Comparison of ENCODE assay signal across 8 mouse cellular contexts in the genomic region with DNA sequence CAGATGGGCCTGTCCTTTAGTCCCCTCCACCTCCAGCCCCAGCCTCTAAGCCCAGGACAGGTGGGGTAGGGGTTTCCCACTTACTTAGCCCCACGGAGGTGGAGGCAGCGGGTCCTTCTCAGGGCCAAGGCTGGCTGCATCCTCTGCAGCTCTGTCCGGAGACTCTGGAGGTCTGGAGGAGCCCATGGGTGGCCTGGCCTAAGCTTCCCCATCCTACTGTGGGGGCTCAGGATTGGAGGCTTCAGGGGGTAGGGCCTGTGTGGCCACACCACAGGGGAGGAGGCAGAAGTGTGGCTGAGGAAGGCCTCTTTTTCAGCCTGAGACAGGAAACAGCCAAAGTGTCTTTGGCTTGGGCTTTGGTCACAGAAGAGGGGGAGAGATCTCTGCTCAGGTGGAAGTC. TPM values are rescaled to one million over a fixed set of nuclear protein-coding genes. Genes with fewer than 3 reads are reported as not detected.
A peak's percentile ranks its signal among the peaks of the same experiment; 100 is the strongest.
DNase-seq lines count a peak whose midpoint lies in the region; ATAC-seq and TF ChIP-seq lines count a peak whose summit lies in the region.

No protein-coding gene starts in this region.

- peak overlapping the region; percentile 26 to 59 (median 54) for H3K4me3 ChIP-seq in CH12.LX (replicated peaks in 1 of 3; ENCODE audit: low read depth in 2 of 3, low read length in 2 of 3, poor library complexity in 1 of 3)
- H3K4me3 ChIP-seq in heart, embryonic 15.5 days, result peak overlapping the region; percentile 26
- H3K4me3 ChIP-seq in midbrain, embryonic 11.5 days (ENCODE audit: low read depth, low read length), result no peak overlapping the region

- H3K4me2 ChIP-seq in CH12.LX (ENCODE audit: insufficient read depth, low read depth, poor library complexity, severe bottlenecking), result peak overlapping the region; percentile 27; the same call in 1 of the 2 replicates
- peak overlapping the region; percentile 79 for H3K4me2 ChIP-seq in heart, embryonic 15.5 days
- no peak overlapping the region for H3K4me2 ChIP-seq in midbrain, embryonic 11.5 days

- DNase-seq in adrenal gland, adult 2 months, result peak; percentile 26
- DNase-seq in adrenal gland, postnatal 4 days (ENCODE audit: low spot score in 2 of 2), result no peak
- peak; percentile 55 for DNase-seq in CH12.LX (ENCODE audit: extremely low read depth)
- DNase-seq in lung, postnatal 10 days, result peak; percentile 73
- no peak for DNase-seq in cerebellum, postnatal 4 days (ENCODE audit: low spot score in 2 of 2)
- DNase-seq in midbrain, embryonic 11.5 days (ENCODE audit: low spot score, missing footprints), result no peak

- dilution Hi-C loops in CH12.LX (cut with MboI; ENCODE audit: extremely low pct_ligation_motif_present, extremely low pct_unique_long_range_greater_than_20kb, low sequenced_read_pairs), result no loop called here

- no peaks in the 10 kb centered on the region for H3K9me3 ChIP-seq in CH12.LX (replicated peaks; ENCODE audit: low read length)
- no peaks in the 10 kb centered on the region for H3K9me3 ChIP-seq in heart, embryonic 15.5 days (replicated peaks)
- H3K9me3 ChIP-seq in midbrain, embryonic 11.5 days (ENCODE audit: control insufficient read depth, low read length), result no peaks in the 10 kb centered on the region

- H3K79me2 ChIP-seq in CH12.LX (replicated peaks; ENCODE audit: control insufficient read depth, extremely low read depth, insufficient read depth, poor library complexity, severe bottlenecking), result no peaks in the 10 kb centered on the region

- peaks cover 0 to 32% of the 10 kb centered on the region in 2 experiments for H3K36me3 ChIP-seq in CH12.LX (replicated peaks in 1 of 2; ENCODE audit: control insufficient read depth in 1 of 2, insufficient read depth in 1 of 2, low read length in 1 of 2)
- H3K36me3 ChIP-seq in heart, embryonic 15.5 days, result no peaks in the 10 kb centered on the region
- H3K36me3 ChIP-seq in midbrain, embryonic 11.5 days (ENCODE audit: control insufficient read depth, insufficient read depth, low read length), result no peaks in the 10 kb centered on the region

- H3K27me3 ChIP-seq in CH12.LX (replicated peaks), result no peaks in the 10 kb centered on the region
- H3K27me3 ChIP-seq in heart, embryonic 15.5 days, result no peaks in the 10 kb centered on the region
- H3K27me3 ChIP-seq in midbrain, embryonic 11.5 days (ENCODE audit: control insufficient read depth, insufficient read depth, low read length), result no peaks in the 10 kb centered on the region

- peaks cover 31 to 50% of the 10 kb centered on the region in 2 experiments for H3K4me1 ChIP-seq in CH12.LX (ENCODE audit: control insufficient read depth in 1 of 2, insufficient read depth in 2 of 2)
- H3K4me1 ChIP-seq in heart, embryonic 15.5 days (replicated peaks), result peaks cover 50% of the 10 kb centered on the region
- H3K4me1 ChIP-seq in midbrain, embryonic 11.5 days (ENCODE audit: control insufficient read depth, insufficient read depth, low read length), result peaks cover 20% of the 10 kb centered on the region

- peak overlapping the region; percentile 7; the same call in 1 of the 2 replicates for H3K27ac ChIP-seq in CH12.LX (ENCODE audit: insufficient read depth, low read depth)
- peak overlapping the region; percentile 85; the same call in 1 of the 2 replicates for H3K27ac ChIP-seq in heart, embryonic 15.5 days
- no peak overlapping the region for H3K27ac ChIP-seq in midbrain, embryonic 11.5 days (ENCODE audit: low read depth, low read length)

- TF ChIP-seq POLR2A in CH12.LX (IDR thresholded peaks at IDR 0.05; ENCODE audit: low read depth, low read length), result peak; percentile 46; the same call in 1 of the 2 replicates

- in situ Hi-C loops in CH12.LX (cut with MboI; ENCODE audit: low pct_ligation_motif_present, low pct_unique_long_range_greater_than_20kb, low sequenced_read_pairs), result no loop called here

- no peak for ATAC-seq in heart, embryonic 15.5 days (replicated peaks; ENCODE audit: insufficient number of reproducible peaks, insufficient read depth, low FRiP score, low read depth)
- no peak for ATAC-seq in midbrain, embryonic 11.5 days (ENCODE audit: low FRiP score)
- ATAC-seq in erythroid progenitor cell, adult 5-6 weeks (replicated peaks; ENCODE audit: low FRiP score, poor library complexity, severe bottlenecking), result no peak

- no peak for TF ChIP-seq CTCF in CH12.LX (conservative IDR thresholded peaks at IDR 0.05 in 1 of 2, IDR thresholded peaks at IDR 0.05 in 1 of 2; ENCODE audit: low read depth in 2 of 2, low read length in 2 of 2)

- no peak for TF ChIP-seq EP300 in CH12.LX (IDR thresholded peaks at IDR 0.05; ENCODE audit: low read length)

- 76% methylated on average over 3 of the region's 3 CpGs for WGBS in heart, embryonic 15.5 days
- WGBS in midbrain, embryonic 11.5 days, result 74% methylated on average over 3 of the region's 3 CpGs

- H3K9ac ChIP-seq in CH12.LX (ENCODE audit: insufficient read depth, low read depth), result peak overlapping the region; percentile 28; the same call in 1 of the 2 replicates
- H3K9ac ChIP-seq in heart, embryonic 15.5 days, result no peak overlapping the region; the same call in 1 of the 2 replicates
- H3K9ac ChIP-seq in midbrain, embryonic 11.5 days (ENCODE audit: low read length), result no peak overlapping the region

- no peak for TF ChIP-seq RAD21 in CH12.LX (IDR thresholded peaks at IDR 0.05; ENCODE audit: low read depth, low read length)

TF ChIP-seq in CH12.LX, 34 proteins besides CTCF, POLR2A, EP300 and RAD21:
- 0 out of 2 replicates have a peak, but pooled peaks have one; percentile 23 for TF ChIP-seq UBTF (IDR thresholded peaks at IDR 0.05; ENCODE audit: low read depth, low read length)
- no peak for TF ChIP-seq HCFC1 (IDR thresholded peaks at IDR 0.05; ENCODE audit: low read depth, low read length)
- TF ChIP-seq TCF12 (IDR thresholded peaks at IDR 0.05; ENCODE audit: low read depth, low read length), result 0 out of 2 replicates have a peak, but pooled peaks have one; percentile 26
- TF ChIP-seq CHD2 (IDR thresholded peaks at IDR 0.05; ENCODE audit: low read length), result no peak

RNA-seq across cellular contexts. Expression of gene Limk1, which starts 10.4 kb away (rescaled TPM):
- 10 to 100 TPM; 20.6 to 22.1 TPM for total RNA-seq in adrenal gland, adult 2 months (2021)
- 36.5 and 38.4 TPM in 2 replicates for polyA plus RNA-seq in adrenal gland, adult 2 months (2012; rRNA removed)
- total RNA-seq in adrenal gland, postnatal 4 days (2021), result 10 to 100 TPM; 31.1 to 32.3 TPM
- 10.8 and 11.5 TPM in 2 replicates for total RNA-seq in CH12.LX (2012; rRNA removed)
- 6.4 and 7.2 TPM in 2 replicates for total RNA-seq in CH12.LX (2014; rRNA removed)
- 24.5 and 27.7 TPM in 2 replicates for polyA plus RNA-seq in CH12.LX (2012; ENCODE audit: insufficient read length, low read depth)
- 3.3 and 5.4 TPM in 2 replicates for polyA plus RNA-seq in heart, embryonic 15.5 days (2015; fragmentation: Nextera tagmentation; extraction: Ambion mirVana)
- polyA plus RNA-seq in midbrain, embryonic 11.5 days (2014; fragmentation: Nextera tagmentation; extraction: Ambion mirVana), result 8.4 and 9.1 TPM in 2 replicates
- 0.42 and 1.8 TPM in 2 replicates for total RNA-seq in erythroid progenitor cell, adult 5-6 weeks (2015; ENCODE audit: low replicate concordance)
- 0.64 and 0.76 TPM in 2 replicates for total RNA-seq in erythroid progenitor cell, adult 5-6 weeks (2017; ENCODE audit: low replicate concordance)

RNA-seq across cellular contexts. Expression of gene Eif4h, which starts 38.7 kb away (rescaled TPM):
- 100 to 1,000 TPM; 243 to 252 TPM for total RNA-seq in adrenal gland, adult 2 months (2021)
- 186 and 212 TPM in 2 replicates for polyA plus RNA-seq in adrenal gland, adult 2 months (2012; rRNA removed)
- total RNA-seq in adrenal gland, postnatal 4 days (2021), result 100 to 1,000 TPM; 336 to 353 TPM
- total RNA-seq in CH12.LX (2012; rRNA removed) (408 and 445 TPM in 2 replicates), CH12.LX (2014; rRNA removed) (432 and 470 TPM in 2 replicates)
- 391 and 417 TPM in 2 replicates for polyA plus RNA-seq in CH12.LX (2012; ENCODE audit: insufficient read length, low read depth)
- polyA plus RNA-seq in heart, embryonic 15.5 days (2015; fragmentation: Nextera tagmentation; extraction: Ambion mirVana), result 273 and 345 TPM in 2 replicates
- polyA plus RNA-seq in midbrain, embryonic 11.5 days (2014; fragmentation: Nextera tagmentation; extraction: Ambion mirVana), result 421 and 442 TPM in 2 replicates
- total RNA-seq in erythroid progenitor cell, adult 5-6 weeks (2015; ENCODE audit: low replicate concordance), result 105 and 157 TPM in 2 replicates
- 150 and 178 TPM in 2 replicates for total RNA-seq in erythroid progenitor cell, adult 5-6 weeks (2017; ENCODE audit: low replicate concordance)

Comparison
In these comparisons a context has a peak if more than half of its experiments do, and no peak if none do; other contexts are left out.
1. DNase-seq: peak in adrenal gland, adult 2 months (single experiment), CH12.LX (single experiment) and lung, postnatal 10 days (single experiment); none in adrenal gland, postnatal 4 days (0 of 2), cerebellum, postnatal 4 days (0 of 2) and midbrain, embryonic 11.5 days (single experiment).